Mouse (Mus musculus) embryonic facial prominence, embryonic 10.5 days (tissue): ENCODE data around the gene Mixl1. TPM values are rescaled to one million over a fixed set of nuclear protein-coding genes. Genes with fewer than 3 reads are reported as not detected.
A peak's percentile ranks its signal among the peaks of the same experiment; 100 is the strongest.

Experiments used
- DNase-seq: peaks from one replicate; pipeline ENCODE4 v3.0.0-alpha.2; 2017; ENCODE audit warnings: low spot score
- H3K27ac ChIP-seq: fragments of 300-500 bp; sonication (generic); replicated peaks from 2 replicates; pipeline ENCODE4 v1.5.1; 2016; ENCODE audit warnings: mild to moderate bottlenecking
- H3K27me3 ChIP-seq: fragments of 300-500 bp; sonication (generic); replicated peaks from 2 replicates; pipeline ENCODE4 v1.6.1; 2016; ENCODE audit warnings: low read depth, mild to moderate bottlenecking; ENCODE audit not compliant: poor library complexity, severe bottlenecking
- H3K36me3 ChIP-seq: fragments of 300-500 bp; sonication (generic); replicated peaks from 2 replicates; pipeline ENCODE4 v1.6.1; 2016; ENCODE audit warnings: mild to moderate bottlenecking, moderate library complexity
- H3K4me1 ChIP-seq: fragments of 300-500 bp; sonication (generic); 2 replicates; pipeline ENCODE4 v1.6.1; 2016
- H3K4me3 ChIP-seq: fragments of 300-500 bp; sonication (generic); 2 replicates; pipeline ENCODE4 v1.5.1; 2016; ENCODE audit warnings: mild to moderate bottlenecking, moderate library complexity
- H3K9me3 ChIP-seq: fragments of 300-500 bp; sonication (generic); 2 replicates; pipeline ENCODE4 v1.6.1; 2016; ENCODE audit warnings: mild to moderate bottlenecking
- WGBS: fragments of 180-500 bp; shearing (Covaris S2); methylation state at CpG from one replicate; pipeline ENCODE4 v1.1.7; 2016; 5-methylcytosine and 5-hydroxymethylcytosine counted together
- polyA plus RNA-seq: library from polyadenylated mRNA; unstranded; fragments of >200 nt; fragmentation: Nextera tagmentation; extraction: Ambion mirVana; gene quantifications from 2 replicates; pipeline ENCODE4 v1.2.1, GENCODE M21; 2016

Gene Mixl1
- polyA plus RNA-seq, result 0.33 and 0.77 TPM in 2 replicates

DNA sequence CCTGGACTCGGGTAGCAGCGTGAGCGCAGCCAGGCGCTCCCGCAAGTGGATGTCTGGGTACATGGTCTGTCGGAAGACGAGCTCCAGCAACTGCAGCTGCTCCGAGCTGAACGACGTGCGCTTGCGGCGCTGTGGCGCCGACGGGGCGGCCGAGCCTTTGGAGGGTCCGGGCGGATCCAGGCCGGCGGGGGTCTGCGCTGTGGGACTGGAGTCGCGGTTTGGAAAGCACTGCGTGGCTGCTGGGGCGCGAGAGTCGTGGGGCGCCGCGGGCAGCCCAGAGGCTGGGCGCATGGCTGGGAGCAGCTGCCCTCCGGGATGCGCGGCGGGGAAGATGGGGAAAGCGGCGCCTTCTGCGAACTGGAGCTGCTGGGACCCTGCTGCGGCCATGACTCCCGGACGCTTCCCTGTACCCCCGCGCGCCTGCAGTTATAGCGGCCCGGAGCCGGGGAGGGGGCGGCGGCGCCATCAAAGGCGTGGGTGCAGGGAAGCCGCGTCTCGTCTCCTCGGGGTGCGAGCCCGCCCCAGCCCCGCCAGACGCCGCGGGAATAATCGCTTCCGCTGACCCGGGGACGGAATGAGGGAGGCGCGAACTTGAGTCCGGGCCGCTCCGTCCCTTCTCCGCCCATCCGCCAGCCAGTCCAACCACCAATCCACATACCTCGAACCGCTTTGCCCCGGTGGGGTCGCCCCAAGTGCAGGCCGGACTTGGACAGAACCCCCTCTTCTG is at the start of gene Mixl1:
Gene Mixl1 (minus strand): TSS at position 409 of the 727 bp plus-strand sequence.
- peaks cover 62% of the 10 kb centered on the region for H3K27me3 ChIP-seq
- no peak within 1 kb of the TSS; the same call in 1 of the 2 replicates for H3K27ac ChIP-seq

GRCm38 (mm10) chr1:180729231-180729630 is 32.4 kb upstream of the Mixl1 start:
- WGBS, result 94% methylated on average over 3 of the region's 3 CpGs
- H3K36me3 ChIP-seq, result peaks cover 12% of the 10 kb centered on the region
- DNase-seq, result no peak

More for the DNA sequence above, at the start of gene Mixl1:
- Histone ChIP-seq H3K4me1 (peaks cover 10% of the 10 kb centered on the region), H3K36me3 (peaks cover 14% of the 10 kb centered on the region), H3K4me3 (peak within 1 kb of the TSS; percentile 63), H3K9me3 (no peaks in the 10 kb centered on the region)
- WGBS, result under 1% methylated on average over 79 of the region's 79 CpGs
- peak; percentile 64 for DNase-seq

GRCm38 (mm10) chr1:180726183-180726582 is 29.3 kb upstream of the Mixl1 start:
- DNase-seq, result no peak
- no peaks in the 10 kb centered on the region for H3K9me3 ChIP-seq
- H3K27me3 ChIP-seq, result no peaks in the 10 kb centered on the region
- peak overlapping the region; percentile 98 for H3K27ac ChIP-seq
- peaks cover 25% of the 10 kb centered on the region for H3K4me1 ChIP-seq
- H3K4me3 ChIP-seq, result peak overlapping the region; percentile 100
- WGBS, result under 1% methylated on average over 42 of the region's 42 CpGs
- no peaks in the 10 kb centered on the region for H3K36me3 ChIP-seq

More at GRCm38 (mm10) chr1:180729231-180729630, 32.4 kb upstream of the Mixl1 start:
- Histone ChIP-seq H3K4me1 (peaks cover 25% of the 10 kb centered on the region), H3K27ac (no peak overlapping the region), H3K27me3 (no peaks in the 10 kb centered on the region), H3K9me3 (no peaks in the 10 kb centered on the region), H3K4me3 (no peak overlapping the region)

- under 1% methylated on average over 52 of the region's 52 CpGs for WGBS
- H3K27me3 ChIP-seq, result no peaks in the 10 kb centered on the region
- peak within 1 kb of the TSS; percentile 100 for H3K4me3 ChIP-seq
- peaks cover 25% of the 10 kb centered on the region for H3K4me1 ChIP-seq
- no peaks in the 10 kb centered on the region for H3K36me3 ChIP-seq
- DNase-seq, result peak; percentile 96
- no peaks in the 10 kb centered on the region for H3K9me3 ChIP-seq
- peak within 1 kb of the TSS; percentile 98 for H3K27ac ChIP-seq
Observed at GRCm38 (mm10) chr1:180725704-180726179, 28.9 kb upstream of the Mixl1 start, which contains the start of gene Acbd3. TSS of gene Acbd3 (plus strand) at chr1:180726043.

- Histone ChIP-seq H3K4me3 (no peak overlapping the region), H3K27me3 (no peaks in the 10 kb centered on the region), H3K27ac (no peak overlapping the region), H3K9me3 (no peaks in the 10 kb centered on the region), H3K4me1 (peaks cover 25% of the 10 kb centered on the region), H3K36me3 (no peaks in the 10 kb centered on the region)
- 60% methylated on average over 1 of the region's 1 CpGs for WGBS
- DNase-seq, result no peak
Observed at GRCm38 (mm10) chr1:180723701-180724238, 26.9 kb upstream of the Mixl1 start.

GRCm38 (mm10) chr1:180722608-180723007 is 25.8 kb upstream of the Mixl1 start:
- DNase-seq, result no peak
- H3K27ac ChIP-seq, result no peak overlapping the region
- H3K36me3 ChIP-seq, result no peaks in the 10 kb centered on the region
- 43% methylated on average over 1 of the region's 1 CpGs for WGBS
- H3K9me3 ChIP-seq, result no peaks in the 10 kb centered on the region
- H3K4me1 ChIP-seq, result peaks cover 19% of the 10 kb centered on the region
- no peak overlapping the region for H3K4me3 ChIP-seq
- H3K27me3 ChIP-seq, result no peaks in the 10 kb centered on the region

GRCm38 (mm10) chr1:180719951-180720689 is 23.3 kb upstream of the Mixl1 start:
- Histone ChIP-seq H3K27ac (no peak overlapping the region), H3K27me3 (no peaks in the 10 kb centered on the region), H3K4me1 (peaks cover 5% of the 10 kb centered on the region), H3K9me3 (no peaks in the 10 kb centered on the region), H3K36me3 (no peaks in the 10 kb centered on the region), H3K4me3 (no peak overlapping the region)
- peak; percentile 87 for DNase-seq
- 47% methylated on average over 5 of the region's 5 CpGs for WGBS

DNA sequence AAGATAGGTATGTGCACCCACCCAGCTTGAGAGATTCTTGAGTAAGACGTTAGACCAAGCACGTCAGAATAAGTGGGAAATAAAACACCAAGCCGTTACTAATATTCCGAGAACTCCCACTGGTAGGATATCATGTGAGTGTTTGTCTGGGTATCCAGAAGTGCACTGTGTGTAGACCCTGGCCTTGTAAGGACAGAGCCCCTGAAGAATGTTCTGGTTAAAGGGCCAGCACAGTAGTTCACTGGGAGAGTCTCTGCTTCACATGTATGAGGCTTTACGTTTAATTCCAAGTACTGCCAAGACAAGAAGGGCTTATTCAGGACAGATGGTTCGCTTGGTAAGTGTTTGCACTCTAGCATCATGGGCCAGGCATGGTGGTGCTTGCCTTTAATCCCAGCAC is 22.6 kb upstream of the Mixl1 start:
- Histone ChIP-seq H3K4me1 (no peaks in the 10 kb centered on the region), H3K27ac (no peak overlapping the region), H3K36me3 (no peaks in the 10 kb centered on the region), H3K4me3 (no peak overlapping the region), H3K27me3 (no peaks in the 10 kb centered on the region), H3K9me3 (no peaks in the 10 kb centered on the region)
- no peak for DNase-seq
- WGBS, result 89% methylated on average over 6 of the region's 6 CpGs

DNA sequence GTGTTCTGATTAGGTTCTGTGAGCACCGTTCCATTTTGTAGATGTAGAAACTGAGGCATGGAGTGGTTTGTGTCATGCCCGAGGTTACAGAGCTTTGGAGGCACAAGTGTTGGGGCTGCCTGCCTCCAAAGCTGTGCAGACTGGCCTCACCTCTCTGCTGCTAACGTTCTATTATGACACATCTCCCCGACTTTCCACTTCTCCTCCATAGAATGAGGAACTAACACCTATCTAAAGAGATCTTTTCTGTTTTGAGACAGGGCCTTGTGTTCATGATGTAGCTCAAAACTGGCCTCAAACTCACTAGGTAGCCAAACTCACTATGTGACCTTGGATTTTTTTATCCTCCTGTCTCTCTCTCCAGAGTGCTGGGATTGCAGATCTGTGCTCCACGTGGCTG is 21.9 kb upstream of the Mixl1 start:
- no peak overlapping the region for H3K27ac ChIP-seq
- H3K4me3 ChIP-seq, result no peak overlapping the region
- WGBS, result 77% methylated on average over 5 of the region's 5 CpGs
- H3K27me3 ChIP-seq, result no peaks in the 10 kb centered on the region
- no peaks in the 10 kb centered on the region for H3K4me1 ChIP-seq
- DNase-seq, result no peak
- H3K9me3 ChIP-seq, result no peaks in the 10 kb centered on the region
- H3K36me3 ChIP-seq, result no peaks in the 10 kb centered on the region

- Histone ChIP-seq H3K36me3 (no peaks in the 10 kb centered on the region), H3K27me3 (0 out of 2 replicates have a peak, but pooled peaks cover 4% of the 10 kb centered on the region), H3K9me3 (no peaks in the 10 kb centered on the region), H3K4me3 (no peak overlapping the region), H3K27ac (no peak overlapping the region), H3K4me1 (peaks cover 11% of the 10 kb centered on the region)
- 73% methylated on average over 14 of the region's 14 CpGs for WGBS
- DNase-seq, result no peak
Observed at GRCm38 (mm10) chr1:180708935-180709776, 12.3 kb upstream of the Mixl1 start.

- Histone ChIP-seq H3K4me3 (no peak overlapping the region), H3K9me3 (no peaks in the 10 kb centered on the region), H3K4me1 (peaks cover 14% of the 10 kb centered on the region), H3K27me3 (0 out of 2 replicates have a peak, but pooled peaks cover 5% of the 10 kb centered on the region), H3K27ac (no peak overlapping the region), H3K36me3 (no peaks in the 10 kb centered on the region)
- DNase-seq, result no peak
- 75% methylated on average over 3 of the region's 3 CpGs for WGBS
Observed at GRCm38 (mm10) chr1:180707813-180708212, 11.0 kb upstream of the Mixl1 start.

GRCm38 (mm10) chr1:180707368-180707767 is 10.5 kb upstream of the Mixl1 start:
- Histone ChIP-seq H3K9me3 (no peaks in the 10 kb centered on the region), H3K27me3 (0 out of 2 replicates have a peak, but pooled peaks cover 5% of the 10 kb centered on the region), H3K36me3 (no peaks in the 10 kb centered on the region), H3K27ac (no peak overlapping the region), H3K4me3 (no peak overlapping the region), H3K4me1 (peaks cover 14% of the 10 kb centered on the region)
- 57% methylated on average over 3 of the region's 3 CpGs for WGBS
- DNase-seq, result no peak
